In genomic region chr3:154091468-154092338, GRCm38 (mm10) we compare ENCODE assay signal across 10 mouse cellular contexts.
DNase-seq lines count a peak whose midpoint lies in the region; ATAC-seq and TF ChIP-seq lines count a peak whose summit lies in the region.
"Had no signal": no experiment of that assay in that cellular context is flagged by ENCODE, and none has a peak within 500 bp of the region (broad histone marks: within the 10 kb centered on the region; RNA-seq: fewer than 3 reads in every experiment).

No protein-coding gene starts in this region.

- TF ChIP-seq CTCF in MEL (IDR thresholded peaks at IDR 0.05 in 2 of 3, conservative IDR thresholded peaks at IDR 0.05 in 1 of 3; ENCODE audit: control insufficient read depth in 1 of 3, insufficient read depth in 1 of 3, low read depth in 2 of 3, low read length in 3 of 3, poor library complexity in 1 of 3, severe bottlenecking in 1 of 3): no peak
- TF ChIP-seq CTCF in bone marrow, adult 2 months (IDR thresholded peaks at IDR 0.05; ENCODE audit: control insufficient read depth, insufficient read depth, low read length): no peak

- H3K79me2 ChIP-seq in MEL (ENCODE audit: control insufficient read depth, insufficient read depth, low read length, poor library complexity): no peaks in the 10 kb centered on the region

- WGBS in bone marrow, adult 2 months: 53% methylated on average over 15 of the region's 15 CpGs
- 31% methylated on average over 15 of the region's 15 CpGs for WGBS in liver, embryonic 12.5 days (ENCODE audit: insufficient replicate concordance)
- 86% methylated on average over 15 of the region's 15 CpGs for WGBS in midbrain, embryonic 12.5 days
- 79% methylated on average over 15 of the region's 15 CpGs for WGBS in forebrain, embryonic 15.5 days

- peak overlapping the region; percentile 80 for H3K4me2 ChIP-seq in liver, embryonic 12.5 days
- no peak overlapping the region for H3K4me2 ChIP-seq in midbrain, embryonic 12.5 days (replicated peaks)
- H3K4me2 ChIP-seq in forebrain, embryonic 15.5 days (replicated peaks): no peak overlapping the region
- H3K4me2 ChIP-seq: embryonic facial prominence, embryonic 12.5 days had no signal

- no peaks in the 10 kb centered on the region for H3K9me3 ChIP-seq in MEL (replicated peaks; ENCODE audit: insufficient read depth, low read length)
- no peaks in the 10 kb centered on the region for H3K9me3 ChIP-seq in liver, embryonic 12.5 days (replicated peaks)
- H3K9me3 ChIP-seq in midbrain, embryonic 12.5 days: no peaks in the 10 kb centered on the region
- no peaks in the 10 kb centered on the region for H3K9me3 ChIP-seq in forebrain, embryonic 15.5 days
- H3K9me3 ChIP-seq: embryonic facial prominence, embryonic 12.5 days had no signal

- H3K36me3 ChIP-seq in MEL (ENCODE audit: control insufficient read depth in 1 of 2, insufficient read depth in 2 of 2, low read length in 2 of 2): peaks cover 0 to 11% of the 10 kb centered on the region in 2 experiments; a peak in 2 of 4 replicates
- H3K36me3 ChIP-seq in liver, embryonic 12.5 days: no peaks in the 10 kb centered on the region
- no peaks in the 10 kb centered on the region for H3K36me3 ChIP-seq in midbrain, embryonic 12.5 days
- H3K36me3 ChIP-seq in forebrain, embryonic 15.5 days: no peaks in the 10 kb centered on the region
- H3K36me3 ChIP-seq: embryonic facial prominence, embryonic 12.5 days had no signal

- H3K4me1 ChIP-seq in MEL (ENCODE audit: control insufficient read depth in 1 of 2, insufficient read depth in 2 of 2, low read length in 2 of 2): peaks cover 3 to 20% of the 10 kb centered on the region in 2 experiments; a peak in 3 of 4 replicates
- H3K4me1 ChIP-seq in bone marrow, adult 2 months (ENCODE audit: control insufficient read depth, insufficient read depth, low read length): no peaks in the 10 kb centered on the region; the same call in 1 of the 2 replicates
- peaks cover 44% of the 10 kb centered on the region for H3K4me1 ChIP-seq in liver, embryonic 12.5 days
- H3K4me1 ChIP-seq in midbrain, embryonic 12.5 days: no peaks in the 10 kb centered on the region
- peaks cover 13% of the 10 kb centered on the region for H3K4me1 ChIP-seq in forebrain, embryonic 15.5 days

- H3K4me3 ChIP-seq in MEL (ENCODE audit: control insufficient read depth in 1 of 2, insufficient read depth in 1 of 2, low read depth in 2 of 2, low read length in 2 of 2): peak overlapping the region; percentile 41 to 49
- H3K4me3 ChIP-seq in bone marrow, adult 2 months (replicated peaks; ENCODE audit: control insufficient read depth, low read depth, low read length): peak overlapping the region; percentile 36
- peak overlapping the region; percentile 39 for H3K4me3 ChIP-seq in liver, embryonic 12.5 days
- no peak overlapping the region for H3K4me3 ChIP-seq in midbrain, embryonic 12.5 days
- H3K4me3 ChIP-seq in forebrain, embryonic 15.5 days: no peak overlapping the region
- H3K4me3 ChIP-seq: embryonic facial prominence, embryonic 12.5 days had no signal

- ATAC-seq in liver, embryonic 12.5 days: peak; percentile 94
- ATAC-seq in midbrain, embryonic 12.5 days (ENCODE audit: low FRiP score, low read depth): 0 out of 2 replicates have a peak, but pooled peaks have one; percentile 41
- no peak for ATAC-seq in forebrain, embryonic 15.5 days (replicated peaks)
- ATAC-seq: Patski had no signal

- H3K9ac ChIP-seq in MEL (ENCODE audit: control insufficient read depth, low read depth, low read length, poor library complexity, severe bottlenecking): peak overlapping the region; percentile 14
- peak overlapping the region; percentile 50 for H3K9ac ChIP-seq in liver, embryonic 12.5 days
- no peak overlapping the region for H3K9ac ChIP-seq in midbrain, embryonic 12.5 days (replicated peaks)
- H3K9ac ChIP-seq in forebrain, embryonic 15.5 days (replicated peaks): no peak overlapping the region
- H3K9ac ChIP-seq: embryonic facial prominence, embryonic 12.5 days had no signal

- H3K27ac ChIP-seq in MEL (ENCODE audit: control insufficient read depth, low read depth, low read length): peak overlapping the region; percentile 51
- H3K27ac ChIP-seq in bone marrow, adult 2 months (ENCODE audit: control insufficient read depth, insufficient read depth, low read depth, low read length, poor library complexity): peak overlapping the region; percentile 14; the same call in 1 of the 2 replicates
- peak overlapping the region; percentile 94 for H3K27ac ChIP-seq in liver, embryonic 12.5 days
- H3K27ac ChIP-seq in midbrain, embryonic 12.5 days (replicated peaks): no peak overlapping the region
- no peak overlapping the region for H3K27ac ChIP-seq in forebrain, embryonic 15.5 days (replicated peaks)
- H3K27ac ChIP-seq: embryonic facial prominence, embryonic 12.5 days had no signal

- no peak for TF ChIP-seq POLR2A in MEL (IDR thresholded peaks at IDR 0.05; ENCODE audit: control insufficient read depth in 1 of 2, insufficient read depth in 1 of 2, low read depth in 1 of 2, low read length in 2 of 2, poor library complexity in 1 of 2)
- TF ChIP-seq POLR2A in bone marrow, adult 2 months (IDR thresholded peaks at IDR 0.05; ENCODE audit: borderline replicate concordance, control insufficient read depth, low read depth, low read length): no peak

- DNase-seq in MEL (ENCODE audit: low read depth, low spot score): peak; percentile 85
- no peak for DNase-seq in frontal cortex, adult 2 months (ENCODE audit: extremely low spot score in 1 of 2, low spot score in 1 of 2)
- DNase-seq in thymus, postnatal 4 days: no peak
- DNase-seq: kidney, adult 18-20 months had no signal

- no peaks in the 10 kb centered on the region; a peak in 1 of 4 replicates for H3K27me3 ChIP-seq in MEL (ENCODE audit: control insufficient read depth in 1 of 2, insufficient read depth in 2 of 2, low read length in 2 of 2)
- no peaks in the 10 kb centered on the region for H3K27me3 ChIP-seq in liver, embryonic 12.5 days (replicated peaks)
- H3K27me3 ChIP-seq in midbrain, embryonic 12.5 days: no peaks in the 10 kb centered on the region
- H3K27me3 ChIP-seq in forebrain, embryonic 15.5 days: no peaks in the 10 kb centered on the region
- H3K27me3 ChIP-seq: embryonic facial prominence, embryonic 12.5 days; Patski had no signal

- no peak for TF ChIP-seq RAD21 in MEL (IDR thresholded peaks at IDR 0.05; ENCODE audit: low read depth, low read length)

- peak; percentile 88 to 93 for TF ChIP-seq EP300 in MEL (IDR thresholded peaks at IDR 0.05; ENCODE audit: low read depth in 1 of 2, low read length in 2 of 2)

TF ChIP-seq in MEL, 35 proteins besides CTCF, POLR2A, EP300 and RAD21:
- TF ChIP-seq ZNF384 (IDR thresholded peaks at IDR 0.05; ENCODE audit: low read depth, low read length) (peak; percentile 98), GABPA (IDR thresholded peaks at IDR 0.05; ENCODE audit: low read depth, low read length) (no peak), NELFE (IDR thresholded peaks at IDR 0.05; ENCODE audit: low read depth, low read length) (no peak), SMC3 (IDR thresholded peaks at IDR 0.05; ENCODE audit: low read depth, low read length) (no peak), GATA1 (IDR thresholded peaks at IDR 0.05; ENCODE audit: low read depth, low read length) (peak; percentile 95), ZMIZ1 (IDR thresholded peaks at IDR 0.05; ENCODE audit: low read depth, low read length) (no peak), ETS1 (IDR thresholded peaks at IDR 0.05; ENCODE audit: low read depth, low read length) (peak; percentile 88), ZC3H11A (IDR thresholded peaks at IDR 0.05; ENCODE audit: low read depth, low read length) (no peak), MAX (IDR thresholded peaks at IDR 0.05; ENCODE audit: low read length) (no peak), MXI1 (IDR thresholded peaks at IDR 0.05; ENCODE audit: low read depth, low read length) (no peak), TCF12 (IDR thresholded peaks at IDR 0.05; ENCODE audit: low read depth, low read length) (peak; percentile 96), E2F4 (IDR thresholded peaks at IDR 0.05; ENCODE audit: borderline replicate concordance, low read depth, low read length) (no peak), CHD2 (IDR thresholded peaks at IDR 0.05; ENCODE audit: low read length) (no peak), MAZ (IDR thresholded peaks at IDR 0.05; ENCODE audit: low read depth, low read length) (no peak), SIN3A (IDR thresholded peaks at IDR 0.05; ENCODE audit: low read length) (peak; percentile 61; the same call in 1 of the 2 replicates), ZKSCAN1 (IDR thresholded peaks at IDR 0.05; ENCODE audit: low read depth, low read length) (peak; percentile 57; the same call in 1 of the 2 replicates), TAL1 (IDR thresholded peaks at IDR 0.05; ENCODE audit: low read length) (peak; percentile 86), RCOR1 (IDR thresholded peaks at IDR 0.05; ENCODE audit: low read depth, low read length) (peak; percentile 78)

Comparison
In these comparisons a context has a peak if more than half of its experiments do, and no peak if none do; other contexts are left out.
1. H3K27ac ChIP-seq: peak in MEL (single experiment), bone marrow, adult 2 months (single experiment) and liver, embryonic 12.5 days (single experiment); none in midbrain, embryonic 12.5 days (single experiment) and forebrain, embryonic 15.5 days (single experiment).
2. H3K4me3 ChIP-seq: peak in MEL (2 of 2), bone marrow, adult 2 months (single experiment) and liver, embryonic 12.5 days (single experiment); none in midbrain, embryonic 12.5 days (single experiment) and forebrain, embryonic 15.5 days (single experiment).
3. H3K9ac ChIP-seq: peak in MEL (single experiment) and liver, embryonic 12.5 days (single experiment); none in midbrain, embryonic 12.5 days (single experiment) and forebrain, embryonic 15.5 days (single experiment).